Mouse (Mus musculus) myocyte (in vitro differentiated cells): ENCODE measurements around the gene 1700016K19Rik. TPM values are rescaled to one million over a fixed set of nuclear protein-coding genes. Genes with fewer than 3 reads are reported as not detected.

ENCODE experiments used
- H3K27me3 ChIP-seq: one replicate; pipeline ENCODE4 v1.6.1; 2011; ENCODE audit not compliant: control insufficient read depth, insufficient read depth, insufficient read length
- H3K36me3 ChIP-seq: one replicate; pipeline ENCODE4 v1.6.1; 2011; ENCODE audit not compliant: control insufficient read depth, insufficient read depth
- H3K4me2 ChIP-seq: one replicate; pipeline ENCODE4 v1.6.1; 2011; ENCODE audit warnings: low read depth, control low read depth
- H3K4me3 ChIP-seq: one replicate; pipeline ENCODE4 v1.5.1; 2011; ENCODE audit warnings: mild to moderate bottlenecking, control low read depth, moderate library complexity
- H3K79me2 ChIP-seq: one replicate; pipeline ENCODE4 v1.6.1; 2011; ENCODE audit not compliant: control insufficient read depth, insufficient read depth
- H3ac ChIP-seq: one replicate; pipeline ENCODE4 v1.6.1; 2011; ENCODE audit not compliant: control insufficient read depth, insufficient read length
- REST ChIP-seq: IDR thresholded peaks from one replicate; pipeline ENCODE4 v1.6.1; 2011; ENCODE audit warnings: mild to moderate bottlenecking, control low read depth, moderate library complexity; ENCODE audit not compliant: insufficient read depth, insufficient read length
- USF1 ChIP-seq: IDR thresholded peaks from one replicate; pipeline ENCODE4 v1.6.1; 2011; ENCODE audit warnings: low read depth, mild to moderate bottlenecking, control low read depth, moderate library complexity
- polyA plus RNA-seq: library from polyadenylated mRNA; unstranded; fragments of >200 nt; fragmentation: generic; extraction: Trizol; gene quantifications from one replicate; pipeline ENCODE4 v1.2.1, GENCODE M21; 2012; ENCODE audit warnings: missing spikeins

Gene 1700016K19Rik
- polyA plus RNA-seq, 1 experiment: 0.06 TPM

DNA sequence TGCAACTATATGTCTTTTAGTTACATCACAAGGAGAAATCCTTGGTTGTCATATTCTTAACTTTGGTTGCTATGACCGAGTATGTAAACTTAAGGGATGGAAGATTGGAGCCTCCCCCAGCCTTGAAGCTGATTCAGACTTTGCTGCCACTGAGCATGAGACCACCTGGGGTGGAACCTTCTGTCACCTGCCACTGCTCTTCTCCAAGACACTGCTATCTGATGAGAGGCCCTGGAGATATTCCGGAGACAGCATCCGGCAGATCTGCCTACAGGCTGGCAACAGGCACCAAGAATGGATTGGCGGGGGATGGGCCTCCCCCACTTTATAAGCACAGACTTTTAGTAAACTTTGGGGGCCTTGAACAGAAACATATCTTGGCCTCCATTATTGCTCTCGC, 52.8 kb downstream of the 1700016K19Rik start:
- no peak overlapping the region for H3ac ChIP-seq
- no peaks in the 10 kb centered on the region for H3K27me3 ChIP-seq
- no peaks in the 10 kb centered on the region for H3K36me3 ChIP-seq
- no peak overlapping the region for H3K4me2 ChIP-seq
- H3K79me2 ChIP-seq: no peaks in the 10 kb centered on the region
- TF ChIP-seq USF1 (no peak), REST (no peak)
- H3K4me3 ChIP-seq: no peak overlapping the region

Other genes with a start within 250 kb of the 1700016K19Rik start
- gene Doc2b, start 203.9 kb upstream of the 1700016K19Rik start, polyA plus RNA-seq: 0.10 TPM
- 0.05 TPM for gene Rph3al, start 61.5 kb upstream of the 1700016K19Rik start, polyA plus RNA-seq
- 7.5 TPM for gene Rflnb, start 27.9 kb downstream of the 1700016K19Rik start, polyA plus RNA-seq
- 41.2 TPM for gene Vps53, start 179.7 kb downstream of the 1700016K19Rik start, polyA plus RNA-seq
- gene Fam57a, start 179.8 kb downstream of the 1700016K19Rik start, polyA plus RNA-seq: 10.0 TPM
- gene Dbil5, start 217.7 kb downstream of the 1700016K19Rik start, polyA plus RNA-seq: 0.86 TPM
- 10.7 TPM for gene Gemin4, start 217.8 kb downstream of the 1700016K19Rik start, polyA plus RNA-seq
- gene Mrm3, start 243.8 kb downstream of the 1700016K19Rik start, polyA plus RNA-seq: 17.8 TPM
- gene Glod4, start 243.8 kb downstream of the 1700016K19Rik start, polyA plus RNA-seq: 55.2 TPM